Mouse (Mus musculus) embryonic facial prominence, embryonic 15.5 days (tissue): Measurements from ENCODE around the gene Atp7b. TPM values are rescaled to one million over a fixed set of nuclear protein-coding genes. Genes with fewer than 3 reads are reported as not detected.
A peak's percentile ranks its signal among the peaks of the same experiment; 100 is the strongest.

Experiments
- ATAC-seq: fragments of 200-750 bp; cut with Nextera tagmentation; 2 replicates; pipeline ENCODE4 v1.8.0; 2017; ENCODE audit warnings: low read depth, moderate TSS enrichment; ENCODE audit not compliant: insufficient number of reproducible peaks, low FRiP score, low TSS enrichment
- H3K27ac ChIP-seq: fragments of 300-500 bp; sonication (generic); replicated peaks from 2 replicates; pipeline ENCODE4 v1.5.1; 2015; ENCODE audit warnings: mild to moderate bottlenecking, inconsistent platforms
- H3K27me3 ChIP-seq: fragments of 300-500 bp; sonication (generic); 2 replicates; pipeline ENCODE4 v1.6.1; 2015; ENCODE audit warnings: inconsistent platforms
- H3K36me3 ChIP-seq: fragments of 300-500 bp; sonication (generic); 2 replicates; pipeline ENCODE4 v1.6.1; 2015; ENCODE audit warnings: mild to moderate bottlenecking, inconsistent platforms
- H3K4me1 ChIP-seq: fragments of 300-500 bp; sonication (generic); 2 replicates; pipeline ENCODE4 v1.6.1; 2015; ENCODE audit warnings: inconsistent platforms
- H3K4me2 ChIP-seq: fragments of 300-500 bp; sonication (generic); replicated peaks from 2 replicates; pipeline ENCODE4 v1.6.1; 2015; ENCODE audit warnings: mild to moderate bottlenecking, inconsistent platforms
- H3K4me3 ChIP-seq: fragments of 300-500 bp; sonication (generic); replicated peaks from 2 replicates; pipeline ENCODE4 v1.5.1; 2015; ENCODE audit warnings: mild to moderate bottlenecking, inconsistent platforms
- H3K9ac ChIP-seq: fragments of 300-500 bp; sonication (generic); 2 replicates; pipeline ENCODE4 v1.6.1; 2015; ENCODE audit warnings: inconsistent platforms
- H3K9me3 ChIP-seq: fragments of 300-500 bp; sonication (generic); replicated peaks from 2 replicates; pipeline ENCODE4 v1.6.1; 2016; ENCODE audit warnings: inconsistent platforms
- WGBS: fragments of 180-500 bp; shearing (Covaris S2); methylation state at CpG from one replicate; pipeline ENCODE4 v1.1.7; 2015; 5-methylcytosine and 5-hydroxymethylcytosine counted together
- polyA plus RNA-seq: library from polyadenylated mRNA; unstranded; fragments of >200 nt; fragmentation: Nextera tagmentation; extraction: Ambion mirVana; gene quantifications from 2 replicates; pipeline ENCODE4 v1.2.1, GENCODE M21; 2015

Gene Atp7b
- 0.43 and 0.76 TPM in 2 replicates for polyA plus RNA-seq

DNA sequence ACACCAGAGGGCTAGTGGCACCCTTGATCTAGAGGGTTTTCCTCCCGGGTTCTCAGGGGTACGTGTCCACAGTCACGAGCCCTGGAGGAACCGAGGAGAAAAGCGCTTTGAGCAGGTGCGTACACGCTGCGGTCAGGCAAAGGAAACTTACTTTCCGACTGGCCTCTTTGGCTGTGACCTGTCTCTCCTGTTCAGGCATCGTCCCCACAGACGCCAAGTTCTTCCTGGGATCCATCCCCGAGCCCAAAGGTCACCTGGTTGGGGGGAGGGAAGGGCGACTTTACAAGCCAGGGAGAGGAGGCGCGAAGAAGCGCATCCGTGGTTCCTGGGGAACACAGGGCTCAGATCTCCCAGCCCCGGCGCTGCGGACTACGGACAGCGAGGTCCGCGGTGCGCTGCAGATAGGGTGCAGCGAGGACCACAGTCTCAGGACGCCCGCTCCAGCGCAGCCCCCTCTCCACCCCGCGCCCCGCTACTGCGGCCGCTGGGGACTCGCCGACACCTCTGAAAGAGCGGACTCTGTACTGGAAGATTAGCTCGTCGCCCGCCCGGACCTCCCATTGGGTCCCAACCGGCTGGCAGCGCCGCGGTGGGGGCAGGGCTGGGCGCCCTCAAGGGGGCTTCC lies at the start of gene Atp7b:
Gene Atp7b, minus strand, starts transcription at position 485 of the 625 bp plus-strand sequence.
- Histone ChIP-seq H3K27ac (no peak within 1 kb of the TSS), H3K4me2 (peak within 1 kb of the TSS; percentile 98), H3K9ac (peak within 1 kb of the TSS; percentile 60), H3K9me3 (no peaks in the 10 kb centered on the region), H3K4me3 (peak within 1 kb of the TSS; percentile 75), H3K36me3 (peaks cover 14% of the 10 kb centered on the region), H3K4me1 (peaks cover 10% of the 10 kb centered on the region), H3K27me3 (peaks cover 30% of the 10 kb centered on the region)
- peak; percentile 81 for ATAC-seq
- under 1% methylated on average over 45 of the region's 46 CpGs for WGBS

DNA sequence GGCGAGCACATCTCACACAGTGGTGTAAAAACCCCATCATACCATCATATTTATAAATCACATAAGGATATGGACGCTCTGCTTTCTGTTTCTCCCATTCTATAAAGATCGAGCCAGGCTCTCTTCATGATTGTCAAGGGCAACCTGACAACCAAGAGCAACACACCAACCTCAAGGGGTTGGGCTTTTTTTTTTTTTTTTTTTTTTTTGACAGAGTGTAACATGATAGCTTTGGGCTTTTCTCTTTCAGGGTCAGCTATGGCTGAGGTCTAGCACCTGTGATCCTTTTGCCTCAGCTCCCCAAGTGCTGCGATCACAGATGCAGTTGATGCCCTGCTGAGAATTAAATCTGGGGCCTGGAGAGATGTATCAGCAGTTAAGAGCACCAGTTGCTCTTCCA lies 46.9 kb upstream of the Atp7b start:
- Histone ChIP-seq H3K4me3 (no peak overlapping the region), H3K9ac (no peak overlapping the region), H3K27me3 (no peaks in the 10 kb centered on the region), H3K4me1 (no peaks in the 10 kb centered on the region), H3K9me3 (no peaks in the 10 kb centered on the region), H3K36me3 (no peaks in the 10 kb centered on the region), H3K4me2 (no peak overlapping the region), H3K27ac (no peak overlapping the region)
- 76% methylated on average over 4 of the region's 4 CpGs for WGBS
- ATAC-seq = no peak

DNA sequence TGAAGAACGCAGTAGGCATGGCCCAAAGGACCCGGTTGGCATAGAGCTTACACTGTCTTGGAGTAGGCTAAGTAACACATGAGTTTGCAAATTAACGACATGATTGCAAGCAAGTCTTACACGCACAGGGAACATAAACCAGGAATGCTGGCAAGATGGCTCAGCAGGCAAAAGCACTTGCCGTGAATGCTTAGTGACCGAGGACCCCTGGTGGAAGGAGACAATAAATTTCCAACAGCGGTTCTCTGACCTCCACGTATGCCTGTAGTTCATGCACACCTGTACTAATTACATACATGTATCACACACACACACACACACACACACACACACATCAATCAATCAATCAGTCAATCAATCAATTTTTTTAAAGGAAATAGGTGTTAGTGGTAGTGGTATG lies 31.5 kb upstream of the Atp7b start:
- ATAC-seq = no peak
- no peak overlapping the region for H3K27ac ChIP-seq
- no peak overlapping the region for H3K4me2 ChIP-seq
- H3K27me3 ChIP-seq = no peaks in the 10 kb centered on the region
- H3K9me3 ChIP-seq = no peaks in the 10 kb centered on the region
- no peak overlapping the region for H3K9ac ChIP-seq
- no peaks in the 10 kb centered on the region for H3K36me3 ChIP-seq
- H3K4me1 ChIP-seq = no peaks in the 10 kb centered on the region
- 55% methylated on average over 8 of the region's 8 CpGs for WGBS
- no peak overlapping the region for H3K4me3 ChIP-seq

DNA sequence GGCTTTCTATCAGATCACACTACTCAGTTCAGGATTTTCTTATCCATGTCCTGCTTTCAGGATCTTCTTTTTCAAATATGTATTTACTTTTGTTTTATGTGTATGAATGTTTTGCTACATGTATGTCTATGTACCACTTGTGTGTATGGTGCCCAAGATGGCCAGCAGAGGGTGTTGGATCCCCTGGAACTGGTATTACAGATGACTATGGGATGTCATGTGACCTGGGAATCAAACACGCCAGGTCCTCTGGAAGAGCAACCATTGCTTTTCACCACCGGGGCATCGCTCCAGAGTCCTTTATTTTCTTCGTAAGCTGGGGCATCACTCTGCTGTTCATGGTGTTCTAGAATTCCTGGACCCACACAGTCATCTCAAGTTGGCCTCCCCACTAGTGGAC lies 29.1 kb upstream of the Atp7b start:
- Histone ChIP-seq H3K36me3 (no peaks in the 10 kb centered on the region), H3K4me2 (no peak overlapping the region), H3K4me1 (no peaks in the 10 kb centered on the region), H3K4me3 (no peak overlapping the region), H3K27me3 (no peaks in the 10 kb centered on the region), H3K27ac (no peak overlapping the region), H3K9me3 (no peaks in the 10 kb centered on the region), H3K9ac (no peak overlapping the region)
- ATAC-seq = no peak
- 93% methylated on average over 4 of the region's 4 CpGs for WGBS

DNA sequence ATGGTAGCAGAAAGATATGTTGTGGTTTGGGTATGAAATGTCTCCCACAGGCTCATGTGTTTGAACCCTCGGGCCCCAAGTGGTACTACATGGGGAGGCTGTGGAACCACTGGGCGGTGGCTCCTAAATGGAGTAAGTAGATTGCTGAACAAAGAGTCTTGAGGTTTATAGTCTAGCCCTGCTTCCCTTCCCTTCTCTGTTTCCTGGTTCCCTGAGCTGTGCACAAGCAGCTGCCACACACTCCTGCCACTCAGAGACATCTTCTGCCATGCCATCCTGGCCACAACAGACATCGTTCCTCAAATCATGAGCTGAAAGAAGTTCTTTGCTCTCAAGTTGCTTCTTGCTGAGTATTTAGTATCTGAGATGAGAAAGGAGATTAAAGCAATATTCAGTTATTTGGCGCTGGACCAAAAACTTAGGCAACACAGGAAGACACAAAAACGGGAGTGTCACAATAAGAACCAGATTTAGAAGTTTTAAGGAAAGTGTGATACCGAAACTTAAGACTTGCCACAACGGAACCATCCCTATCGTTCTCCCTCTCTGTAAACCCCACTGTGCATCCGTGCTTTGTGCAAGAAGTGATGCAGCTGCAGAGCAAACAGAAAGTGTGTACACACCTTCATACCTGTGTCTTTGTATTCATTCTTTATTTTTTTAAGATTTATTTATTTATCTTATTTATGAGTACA lies 19.4 kb upstream of the Atp7b start:
- no peaks in the 10 kb centered on the region for H3K9me3 ChIP-seq
- no peak overlapping the region for H3K4me2 ChIP-seq
- H3K4me1 ChIP-seq = no peaks in the 10 kb centered on the region
- H3K9ac ChIP-seq = no peak overlapping the region
- H3K27me3 ChIP-seq = no peaks in the 10 kb centered on the region
- ATAC-seq = no peak
- no peak overlapping the region for H3K27ac ChIP-seq
- no peaks in the 10 kb centered on the region for H3K36me3 ChIP-seq
- no peak overlapping the region for H3K4me3 ChIP-seq
- WGBS = 63% methylated on average over 9 of the region's 9 CpGs

DNA sequence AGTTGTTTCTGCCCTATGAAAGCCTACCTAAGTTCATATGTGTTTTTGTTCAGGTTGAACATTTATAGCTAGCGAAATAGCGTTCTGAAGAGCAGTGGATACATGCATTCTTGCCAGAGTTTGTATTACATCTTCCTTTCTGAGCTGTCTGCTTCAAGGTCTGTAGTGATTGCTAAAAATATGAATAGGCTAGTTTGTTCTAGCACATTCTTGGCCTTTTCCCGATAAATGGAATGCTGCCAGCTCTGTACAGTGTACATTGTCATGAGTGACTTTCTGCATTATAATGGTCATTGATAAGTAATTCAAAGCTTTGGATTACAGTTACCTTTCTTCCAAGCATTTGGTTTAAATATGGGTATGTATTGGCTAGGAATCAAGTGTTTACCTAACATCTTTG lies 1.0 kb upstream of the Atp7b start:
- H3K27ac ChIP-seq = no peak overlapping the region
- 4% methylated on average over 3 of the region's 3 CpGs for WGBS
- peak overlapping the region; percentile 98 for H3K4me2 ChIP-seq
- peak overlapping the region; percentile 1; the same call in 1 of the 2 replicates for H3K9ac ChIP-seq
- no peaks in the 10 kb centered on the region for H3K9me3 ChIP-seq
- ATAC-seq = no peak
- H3K4me3 ChIP-seq = peak overlapping the region; percentile 75
- H3K4me1 ChIP-seq = peaks cover 10% of the 10 kb centered on the region
- H3K27me3 ChIP-seq = peaks cover 30% of the 10 kb centered on the region
- H3K36me3 ChIP-seq = peaks cover 26% of the 10 kb centered on the region

DNA sequence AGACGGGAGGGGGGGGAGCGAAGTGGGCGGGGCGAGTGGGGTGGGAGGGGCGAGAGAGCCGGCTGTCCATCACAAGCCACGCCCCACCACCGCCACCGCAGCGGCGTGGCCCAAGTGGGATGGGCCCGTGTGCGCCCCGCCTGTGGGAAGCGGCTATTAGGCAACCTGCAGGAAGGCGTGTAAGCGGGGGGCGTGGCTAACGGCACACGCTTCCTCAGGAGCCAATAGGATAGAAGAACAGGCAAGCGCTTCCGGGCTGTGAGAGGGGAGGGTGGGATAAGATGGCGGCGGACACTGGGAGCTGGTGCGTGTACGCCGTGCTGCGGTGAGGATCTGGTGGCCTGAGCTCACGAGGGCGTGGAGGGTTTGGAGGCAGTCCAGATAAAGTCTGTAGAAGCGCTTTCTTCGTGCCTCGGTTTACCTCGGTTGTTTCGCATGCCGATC lies 363 bp upstream of the Atp7b start, which contains the start of gene Alg11:
Gene Alg11, plus strand, starts transcription at position 276 of the 444 bp plus-strand sequence.
- Histone ChIP-seq H3K4me1 (peaks cover 10% of the 10 kb centered on the region), H3K27me3 (peaks cover 30% of the 10 kb centered on the region), H3K9ac (peak within 1 kb of the TSS; percentile 60), H3K4me3 (peak within 1 kb of the TSS; percentile 75), H3K4me2 (peak within 1 kb of the TSS; percentile 98), H3K36me3 (peaks cover 19% of the 10 kb centered on the region), H3K9me3 (no peaks in the 10 kb centered on the region), H3K27ac (no peak within 1 kb of the TSS)
- WGBS = under 1% methylated on average over 35 of the region's 36 CpGs
- peak; percentile 100 for ATAC-seq

DNA sequence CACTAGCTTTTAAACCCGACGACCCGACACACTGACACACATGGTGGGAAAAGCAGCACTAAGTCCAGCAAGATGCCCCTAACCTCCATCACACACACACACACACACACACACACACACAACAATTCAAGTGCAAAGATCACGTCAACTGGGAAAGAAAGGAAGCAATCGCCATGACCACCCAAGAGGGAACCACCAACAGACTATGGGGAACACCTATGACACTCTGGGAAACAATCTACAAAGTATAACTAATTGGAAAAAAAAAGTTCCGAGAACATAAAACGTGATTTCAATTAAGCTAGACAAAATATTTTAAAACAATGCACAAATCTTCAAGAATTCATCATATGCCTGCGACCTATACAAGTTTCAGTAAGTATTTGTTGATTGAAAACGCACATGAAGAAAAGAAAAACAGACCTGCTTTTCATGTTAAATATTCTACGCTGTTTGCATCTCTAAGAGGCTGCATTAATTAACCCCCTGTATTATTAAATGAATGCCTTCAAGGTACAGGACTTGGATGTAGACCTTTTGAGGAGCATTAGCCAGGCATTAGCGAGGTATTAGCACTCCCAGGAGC lies 859 bp downstream of the Atp7b start:
- no peak for ATAC-seq
- H3K36me3 ChIP-seq = peaks cover 9% of the 10 kb centered on the region
- 39% methylated on average over 11 of the region's 11 CpGs for WGBS
- peak overlapping the region; percentile 75 for H3K4me3 ChIP-seq
- no peaks in the 10 kb centered on the region for H3K9me3 ChIP-seq
- H3K9ac ChIP-seq = no peak overlapping the region
- peaks cover 10% of the 10 kb centered on the region for H3K4me1 ChIP-seq
- H3K4me2 ChIP-seq = peak overlapping the region; percentile 98
- peaks cover 30% of the 10 kb centered on the region for H3K27me3 ChIP-seq
- H3K27ac ChIP-seq = no peak overlapping the region

DNA sequence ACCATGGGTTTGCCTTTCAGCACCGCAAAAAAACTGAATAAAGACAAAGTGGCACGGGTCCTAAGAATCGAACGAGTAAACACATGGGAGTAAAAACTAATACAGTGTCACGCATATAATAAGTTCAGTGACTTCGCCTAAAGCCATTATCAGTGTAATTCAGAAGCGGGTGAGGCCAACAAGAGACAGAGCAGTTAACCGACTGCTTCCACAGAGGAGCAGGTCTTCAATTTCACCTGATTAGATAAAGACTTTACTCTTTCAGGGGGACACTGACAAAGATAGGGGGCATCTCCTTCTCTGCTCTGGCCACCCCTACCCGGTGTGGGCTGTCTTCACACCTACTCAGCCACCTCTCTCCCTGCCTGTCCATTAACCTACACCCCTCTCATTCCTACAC lies 1.7 kb downstream of the Atp7b start:
- Histone ChIP-seq H3K4me1 (peaks cover 10% of the 10 kb centered on the region), H3K9ac (no peak overlapping the region), H3K27me3 (peaks cover 30% of the 10 kb centered on the region), H3K4me2 (no peak overlapping the region), H3K4me3 (no peak overlapping the region), H3K27ac (no peak overlapping the region), H3K36me3 (peaks cover 9% of the 10 kb centered on the region), H3K9me3 (no peaks in the 10 kb centered on the region)
- WGBS = 73% methylated on average over 9 of the region's 9 CpGs
- no peak for ATAC-seq

DNA sequence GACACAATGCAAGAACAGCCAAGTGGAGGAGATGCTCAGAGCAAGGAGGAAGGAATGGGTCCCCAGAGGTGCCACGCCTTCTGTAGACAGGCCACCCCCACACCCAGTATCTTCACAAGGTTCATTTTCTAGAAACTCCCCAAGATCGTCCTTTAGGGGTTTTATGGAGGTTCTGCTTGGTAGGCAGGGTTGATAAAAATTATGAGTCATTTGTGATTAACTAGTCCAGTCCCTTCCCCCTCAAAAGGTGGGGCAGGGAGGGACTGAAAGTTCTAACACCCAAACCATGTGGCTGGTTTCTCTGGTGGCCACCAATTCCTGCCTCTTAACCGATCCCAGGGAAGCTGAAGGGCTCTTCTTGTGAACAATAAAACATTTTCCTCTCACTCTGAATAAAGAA lies 3.3 kb downstream of the Atp7b start:
- H3K9me3 ChIP-seq = no peaks in the 10 kb centered on the region
- ATAC-seq = no peak
- H3K4me3 ChIP-seq = no peak overlapping the region
- H3K27me3 ChIP-seq = peaks cover 30% of the 10 kb centered on the region
- H3K4me1 ChIP-seq = peaks cover 10% of the 10 kb centered on the region
- H3K9ac ChIP-seq = no peak overlapping the region
- no peaks in the 10 kb centered on the region for H3K36me3 ChIP-seq
- no peak overlapping the region for H3K27ac ChIP-seq
- H3K4me2 ChIP-seq = no peak overlapping the region
- WGBS = 60% methylated on average over 3 of the region's 3 CpGs

DNA sequence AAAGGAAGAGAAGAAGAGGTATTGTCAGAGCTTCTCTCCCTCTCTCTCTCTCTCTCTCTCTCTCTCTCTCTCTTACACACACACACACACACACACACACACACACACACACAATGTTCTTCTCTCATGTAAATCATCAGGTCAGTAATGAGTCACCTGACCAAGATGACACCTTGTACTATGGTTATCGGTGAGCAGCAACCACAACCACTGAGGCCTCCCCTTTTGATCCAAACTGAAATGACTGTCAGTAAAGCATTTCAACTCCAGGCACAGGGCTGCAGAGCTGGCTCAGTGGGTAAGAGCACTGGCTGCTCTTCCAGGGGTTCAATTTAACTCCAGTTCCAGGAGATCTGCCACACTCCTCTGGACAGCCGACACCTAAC lies 4.6 kb downstream of the Atp7b start:
- 85% methylated on average over 2 of the region's 2 CpGs for whole genome bisulfite sequencing

More for the DNA sequence above, 4.6 kb downstream of the Atp7b start:
- peaks cover 5% of the 10 kb centered on the region for H3K4me1 ChIP-seq
- H3K4me2 ChIP-seq = no peak overlapping the region
- no peak for ATAC-seq
- peaks cover 30% of the 10 kb centered on the region for H3K27me3 ChIP-seq
- no peak overlapping the region for H3K9ac ChIP-seq
- no peaks in the 10 kb centered on the region for H3K36me3 ChIP-seq
- no peak overlapping the region for H3K27ac ChIP-seq
- no peaks in the 10 kb centered on the region for H3K9me3 ChIP-seq
- H3K4me3 ChIP-seq = no peak overlapping the region
